Mouse (Mus musculus) stomach, adult 2 months (tissue): ENCODE data around the gene Gm5965. TPM values are rescaled to one million over a fixed set of nuclear protein-coding genes. Genes with fewer than 3 reads are reported as not detected.

Experiments used
- polyA plus RNA-seq: library from polyadenylated mRNA; depleted of rRNA; stranded (reverse); fragments of >200 nt; gene quantifications from 2 replicates; pipeline ENCODE4 v1.2.3, GENCODE M21; 2012; rRNA removed

Gene Gm5965
- polyA plus RNA-seq: not detected in 2 replicates

DNA sequence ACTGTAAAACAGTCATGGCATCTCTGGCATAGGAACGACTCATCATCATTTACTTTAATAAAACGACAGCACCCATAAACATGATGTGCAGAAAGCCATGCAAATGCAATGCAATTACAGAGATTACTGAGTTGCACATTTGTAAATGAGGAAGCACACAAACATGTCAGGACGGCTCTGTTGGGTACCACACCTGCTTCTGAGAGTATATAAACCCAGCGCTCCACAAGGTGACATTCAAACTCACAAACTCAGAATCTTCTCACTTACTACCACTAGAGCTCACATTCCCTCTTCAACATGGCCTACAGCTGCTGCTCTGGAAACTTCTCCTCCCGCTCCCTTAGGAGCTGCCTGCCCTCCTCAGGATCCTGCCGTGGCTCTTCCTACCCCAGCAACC is at the start of gene Gm5965:
TSS of gene Gm5965 (plus strand) at position 301 of the 400 bp plus-strand sequence.

DNA sequence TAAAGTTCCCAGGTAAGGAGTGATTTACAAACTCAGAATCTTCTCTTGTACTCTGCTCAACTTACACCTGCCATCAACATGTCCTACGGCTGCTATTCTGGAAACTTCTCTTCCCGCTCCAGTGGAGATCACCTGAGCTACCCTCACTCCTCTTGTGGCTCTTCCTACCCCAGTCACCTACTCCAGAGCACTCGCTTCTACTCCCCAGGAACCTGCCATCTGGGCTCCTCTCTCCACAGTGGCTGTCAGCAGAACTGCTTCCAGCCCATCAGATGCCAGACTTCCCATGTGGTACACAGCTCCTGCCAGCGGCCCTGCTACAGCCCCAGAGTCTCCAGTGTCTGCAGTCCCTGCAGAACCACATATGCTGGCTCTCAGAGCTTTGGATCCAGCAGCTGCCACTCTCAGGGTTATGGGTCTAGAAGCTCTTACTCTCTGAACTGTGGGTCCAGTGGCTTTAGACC is 48.9 kb upstream of the Gm5965 start, which contains the start of gene Krtap13-1:
TSS of gene Krtap13-1 (plus strand) at position 51 of the 464 bp plus-strand sequence.

DNA sequence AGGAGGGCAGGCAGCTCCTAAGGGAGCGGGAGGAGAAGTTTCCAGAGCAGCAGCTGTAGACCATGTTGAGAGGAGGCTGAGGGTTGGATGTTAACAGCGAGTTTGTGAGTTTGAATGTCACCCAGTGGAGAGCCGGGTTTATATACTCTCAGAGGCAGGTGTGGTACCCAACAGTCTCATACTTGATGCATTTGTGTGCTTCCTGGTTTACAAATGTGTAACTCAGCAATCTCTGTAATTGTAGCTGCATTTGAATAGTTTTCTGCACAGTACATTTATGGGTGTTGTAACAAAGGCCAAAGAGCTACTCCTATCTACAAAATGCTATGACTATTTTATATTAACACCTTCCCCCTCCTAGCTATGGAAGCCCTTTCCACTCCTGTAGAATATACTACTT is 26.2 kb upstream of the Gm5965 start, which contains the start of gene Krtap13:
TSS of gene Krtap13 (minus strand) at position 101 of the 400 bp plus-strand sequence.

DNA sequence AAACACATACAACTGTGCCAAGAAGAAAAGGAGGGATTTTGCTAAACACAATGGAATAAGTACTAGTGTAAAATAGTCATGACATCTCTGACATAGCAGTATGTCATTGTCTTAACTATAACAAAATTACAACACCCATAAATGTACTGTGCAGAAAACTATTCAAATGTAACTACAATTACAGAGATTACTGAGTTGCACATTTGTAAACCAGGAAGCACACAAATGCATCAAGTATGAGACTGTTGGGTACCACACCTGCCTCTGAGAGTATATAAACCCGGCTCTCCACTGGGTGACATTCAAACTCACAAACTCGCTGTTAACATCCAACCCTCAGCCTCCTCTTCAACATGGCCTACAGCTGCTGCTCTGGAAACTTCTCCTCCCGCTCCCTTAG is 19.1 kb upstream of the Gm5965 start, which contains the start of gene 2310034C09Rik:
TSS of gene 2310034C09Rik (plus strand) at position 301 of the 400 bp plus-strand sequence.

DNA sequence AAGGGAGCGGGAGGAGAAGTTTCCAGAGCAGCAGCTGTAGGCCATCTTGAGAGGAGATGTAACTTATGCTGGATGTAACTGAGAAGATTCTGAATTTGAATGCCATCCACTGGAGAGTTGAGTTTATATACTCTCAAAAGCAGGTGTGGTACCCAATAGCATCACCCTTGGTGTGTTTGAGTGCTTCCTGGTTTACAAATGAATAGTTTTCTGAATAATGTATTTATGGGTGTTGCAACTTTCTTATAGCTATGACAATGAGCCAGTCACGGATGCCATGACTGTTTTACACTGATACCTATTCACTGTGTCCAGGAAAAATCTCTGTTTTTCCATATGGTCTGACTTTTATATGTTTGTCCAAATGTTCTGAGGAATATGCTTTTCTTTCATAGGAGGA is 3.6 kb upstream of the Gm5965 start, which contains the start of gene 2310057N15Rik:
TSS of gene 2310057N15Rik (minus strand) at position 101 of the 400 bp plus-strand sequence.

DNA sequence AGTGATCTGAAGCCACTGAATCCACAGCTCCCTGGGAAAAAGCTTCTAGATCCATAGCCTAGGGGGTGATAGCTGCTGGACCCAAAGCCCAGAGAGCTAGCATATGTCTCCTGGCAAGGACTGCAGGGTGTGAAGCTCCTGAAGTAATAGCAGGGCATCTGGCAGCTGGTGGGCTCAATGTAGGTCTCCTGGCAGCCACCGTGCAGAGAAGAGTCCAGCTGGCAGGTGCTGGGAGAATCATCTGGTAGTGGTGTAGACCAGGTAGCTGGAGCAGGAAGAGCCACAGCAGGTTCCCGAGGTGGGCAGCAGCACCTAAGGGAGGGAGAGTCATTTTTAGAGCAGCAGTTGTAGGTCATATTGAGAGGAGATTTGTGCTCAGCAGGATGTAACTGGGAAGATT is 34.1 kb downstream of the Gm5965 start, which contains the start of gene Gm20741:
TSS of gene Gm20741 (minus strand) at position 394 of the 400 bp plus-strand sequence.

DNA sequence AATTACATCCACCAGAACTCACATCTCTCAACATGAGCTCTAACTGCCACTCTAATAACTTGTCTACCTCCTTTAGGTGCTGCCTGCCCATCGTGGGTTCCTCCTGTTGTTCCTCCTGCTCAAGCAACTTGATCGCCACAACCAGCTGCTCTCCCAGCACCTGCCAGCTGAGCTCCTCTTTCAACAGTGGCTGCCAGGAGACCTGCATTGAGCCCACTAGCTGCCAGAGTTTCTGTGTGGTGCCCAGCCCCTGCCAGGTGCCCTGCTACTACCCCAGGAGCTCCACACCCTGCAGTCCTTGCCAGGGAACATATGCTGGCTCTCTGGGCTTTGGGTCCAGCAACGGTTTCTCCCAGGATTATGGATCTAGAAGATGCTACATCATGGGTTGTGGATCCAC is 42.4 kb downstream of the Gm5965 start, which contains the start of gene Krtap15:
TSS of gene Krtap15 (plus strand) at position 150 of the 400 bp plus-strand sequence.

DNA sequence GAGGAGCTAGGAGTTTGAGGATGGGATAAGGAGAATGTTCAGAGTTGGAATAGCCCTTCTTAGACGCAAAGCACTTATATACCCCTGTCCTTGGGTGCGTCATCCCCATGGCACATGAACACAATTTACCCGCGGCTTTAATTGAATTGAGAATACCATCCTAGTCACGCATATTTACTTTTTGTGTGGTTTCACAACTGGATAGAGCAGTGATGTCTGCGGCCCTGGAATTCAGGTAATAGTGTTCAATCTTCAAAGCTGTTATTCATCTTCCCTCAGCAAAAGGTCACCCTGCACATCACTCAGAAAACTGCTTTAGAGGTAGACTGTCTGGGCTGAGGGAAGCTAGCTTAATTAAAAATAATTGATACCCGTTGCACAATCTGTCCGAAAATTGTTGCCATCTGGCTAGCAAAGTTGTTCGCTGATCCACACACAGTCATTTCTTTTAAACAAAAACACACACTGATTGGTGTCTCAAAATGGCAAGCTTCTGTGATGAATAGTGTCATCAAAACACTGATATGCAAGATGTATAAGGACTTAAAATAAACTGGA is 48.5 kb downstream of the Gm5965 start, which contains the start of gene Krtap14:
TSS of gene Krtap14 (minus strand) at position 51 of the 558 bp plus-strand sequence.

Other genes with a start within 250 kb of the Gm5965 start
- 0.40 and 0.41 TPM in 2 replicates for gene Cldn8, start 214.7 kb upstream of the Gm5965 start, polyA plus RNA-seq
- gene Krtap24-1, start 165.6 kb upstream of the Gm5965 start, polyA plus RNA-seq: not detected in 2 replicates
- gene 2310079G19Rik, start 150.2 kb upstream of the Gm5965 start, polyA plus RNA-seq: not detected in 2 replicates
- not detected in 2 replicates for gene Krtap26-1, start 130.1 kb upstream of the Gm5965 start, polyA plus RNA-seq
- not detected in 2 replicates for gene Krtap27-1, start 106.2 kb upstream of the Gm5965 start, polyA plus RNA-seq
- not detected in 2 replicates for gene 2310061N02Rik, start 69.9 kb upstream of the Gm5965 start, polyA plus RNA-seq
- not detected in 2 replicates for gene Krtap13-1, start 49.0 kb upstream of the Gm5965 start, polyA plus RNA-seq
- not detected in 2 replicates for gene Krtap13, start 26.3 kb upstream of the Gm5965 start, polyA plus RNA-seq
- not detected in 2 replicates for gene 2310034C09Rik, start 19.0 kb upstream of the Gm5965 start, polyA plus RNA-seq
- not detected in 2 replicates for gene 2310057N15Rik, start 3.7 kb upstream of the Gm5965 start, polyA plus RNA-seq
- gene Gm20741, start 34.3 kb downstream of the Gm5965 start, polyA plus RNA-seq: not detected in 2 replicates
- not detected in 2 replicates for gene Krtap15, start 42.3 kb downstream of the Gm5965 start, polyA plus RNA-seq
- gene Krtap14, start 48.2 kb downstream of the Gm5965 start, polyA plus RNA-seq: not detected in 2 replicates
- gene Krtap19-1, start 91.5 kb downstream of the Gm5965 start, polyA plus RNA-seq: not detected in 2 replicates
- gene Krtap19-2, start 96.4 kb downstream of the Gm5965 start, polyA plus RNA-seq: not detected in 2 replicates
- gene Krtap19-3, start 100.1 kb downstream of the Gm5965 start, polyA plus RNA-seq: not detected in 2 replicates
- not detected in 2 replicates for gene Krtap19-4, start 107.2 kb downstream of the Gm5965 start, polyA plus RNA-seq
- gene Krtap19-5, start 118.6 kb downstream of the Gm5965 start, polyA plus RNA-seq: not detected in 2 replicates
- not detected in 2 replicates for gene Krtap19-9b, start 154.4 kb downstream of the Gm5965 start, polyA plus RNA-seq
- gene Krtap16-3, start 185.0 kb downstream of the Gm5965 start, polyA plus RNA-seq: not detected in 2 replicates
- gene Krtap22-2, start 232.9 kb downstream of the Gm5965 start, polyA plus RNA-seq: not detected in 2 replicates
- not detected in 2 replicates for gene Gm10229, start 237.4 kb downstream of the Gm5965 start, polyA plus RNA-seq